Mouse (Mus musculus) kidney, adult 2 months (tissue): Measurements from ENCODE around the gene Rpl26.

Experiments
- CTCF ChIP-seq: fragments of 200-500 bp; conservative IDR thresholded peaks from 2 replicates; pipeline ENCODE4 v1.5.1; 2011; ENCODE audit warnings: low read depth, mild to moderate bottlenecking, control low read depth, low read length, moderate library complexity, mixed read lengths; ENCODE audit not compliant: insufficient read depth, insufficient read length
- POLR2A ChIP-seq: fragments of 200-500 bp; IDR thresholded peaks from one replicate; pipeline ENCODE4 v1.6.1; 2011; ENCODE audit warnings: low read depth, low read length, control low read depth

GRCm38 (mm10) chr11:68863631-68864091 is 37.7 kb upstream of the Rpl26 start:
- TF ChIP-seq CTCF (no peak), POLR2A (no peak)
